Mouse (Mus musculus): ENCODE measurements around the gene Dok3.

The Dok3 gene

DNA sequence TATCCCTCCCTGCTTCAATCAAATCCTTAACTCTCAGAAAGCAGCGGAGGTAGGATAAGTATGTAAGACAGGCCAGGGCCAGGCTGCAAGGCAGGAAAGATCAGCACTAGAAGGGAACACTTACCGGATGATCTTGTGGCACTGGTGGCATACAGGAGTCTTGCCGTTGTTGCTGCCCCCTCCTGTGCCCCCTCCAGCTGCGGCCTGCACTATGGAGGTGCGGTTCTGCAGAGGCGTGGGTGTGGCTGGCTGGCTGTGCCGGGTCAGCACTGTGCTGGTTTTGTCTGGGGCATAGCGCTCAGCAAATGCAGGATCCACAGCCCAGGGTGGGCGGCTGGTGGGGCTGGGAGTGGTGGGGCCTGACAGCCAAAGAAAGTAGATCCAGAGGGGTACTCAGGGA is 23.3 kb downstream of the Dok3 start:
- no peak for DNase-seq

- no peak for DNase-seq
Measured at GRCm38 (mm10) chr13:55504390-55504789, 24.7 kb downstream of the Dok3 start.

- no peak for DNase-seq
Measured at GRCm38 (mm10) chr13:55502405-55502804, 26.7 kb downstream of the Dok3 start.

- DNase-seq, result peak; percentile 74 to 82
Measured at GRCm38 (mm10) chr13:55500575-55500974, 28.5 kb downstream of the Dok3 start.

DNA sequence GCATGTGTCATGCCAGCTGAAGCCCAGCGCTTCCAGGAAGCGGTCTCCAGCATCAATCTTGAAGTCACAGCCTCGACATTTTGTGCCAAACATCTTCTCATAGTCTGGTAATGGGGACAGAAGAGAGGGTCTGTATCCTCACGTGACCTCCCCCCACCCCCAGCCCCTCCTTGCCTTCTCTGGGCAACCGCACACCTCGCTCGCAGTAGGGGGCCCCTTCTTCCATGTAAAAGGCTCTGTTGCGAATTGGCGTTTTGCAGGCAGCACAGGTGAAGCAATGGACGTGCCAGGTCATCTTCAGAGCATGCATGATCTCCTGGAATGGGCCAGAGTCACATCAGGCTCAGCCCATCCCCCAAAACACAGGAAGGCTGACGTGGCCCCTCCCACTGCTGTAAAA is 30.2 kb downstream of the Dok3 start:
- no peak for DNase-seq

GRCm38 (mm10) chr13:55496661-55497060 is 32.4 kb downstream of the Dok3 start:
- no peak for DNase-seq

- no peak for DNase-seq
Measured at GRCm38 (mm10) chr13:55495702-55496101, 33.4 kb downstream of the Dok3 start.

- DNase-seq, result peak; percentile 56 to 66
Measured at GRCm38 (mm10) chr13:55494883-55495621, 34.0 kb downstream of the Dok3 start.

GRCm38 (mm10) chr13:55494257-55494656 is 34.8 kb downstream of the Dok3 start:
- no peak for DNase-seq

DNA sequence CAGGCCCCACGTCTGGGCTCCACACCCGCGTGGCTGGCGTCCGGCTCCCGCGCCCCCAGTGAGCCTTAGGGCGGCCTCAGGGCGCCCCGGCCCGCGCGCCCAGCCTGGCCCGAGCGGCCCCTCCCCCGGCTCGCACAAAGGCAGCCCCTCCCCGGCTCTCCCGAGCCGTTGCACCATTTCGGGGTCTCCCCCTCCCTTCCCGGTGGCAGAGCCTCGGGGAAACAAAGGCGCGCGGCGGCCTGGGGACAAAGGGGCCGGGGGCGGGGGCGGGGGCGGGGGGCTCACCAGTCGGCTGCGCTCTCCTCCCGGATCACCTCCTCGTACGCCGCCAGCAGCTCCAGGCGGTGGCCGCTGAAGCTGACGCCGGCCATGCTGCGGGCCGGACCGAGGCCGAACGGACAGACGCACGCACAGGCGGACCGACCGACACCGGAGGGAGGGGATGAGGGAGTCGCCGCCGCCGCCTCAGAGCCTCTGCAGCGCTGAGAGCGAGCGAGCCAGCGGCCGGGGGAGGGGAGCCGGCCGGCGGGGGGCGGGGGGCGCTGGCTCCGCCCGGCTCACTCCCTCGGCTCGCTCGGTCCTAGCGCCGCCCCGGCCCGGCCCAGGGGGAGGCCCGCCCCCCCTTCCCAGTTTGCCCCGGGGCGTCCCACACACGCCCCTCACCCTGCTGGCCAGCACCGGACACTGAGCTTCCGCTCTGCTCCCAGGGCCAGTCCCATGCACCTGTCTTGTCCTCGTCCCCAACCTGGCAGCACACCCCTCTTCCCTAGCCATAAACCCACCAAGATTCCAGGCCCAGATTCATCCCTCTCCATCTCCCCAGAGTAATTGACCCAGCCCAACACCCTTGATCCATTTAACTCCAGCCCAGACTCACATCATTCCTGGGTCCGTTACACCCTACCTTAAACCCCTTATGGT is 41.3 kb downstream of the Dok3 start, which contains the start of gene Dbn1:
Gene Dbn1 (minus strand): TSS at position 534 of the 921 bp plus-strand sequence.
- DNase-seq, result no peak

DNA sequence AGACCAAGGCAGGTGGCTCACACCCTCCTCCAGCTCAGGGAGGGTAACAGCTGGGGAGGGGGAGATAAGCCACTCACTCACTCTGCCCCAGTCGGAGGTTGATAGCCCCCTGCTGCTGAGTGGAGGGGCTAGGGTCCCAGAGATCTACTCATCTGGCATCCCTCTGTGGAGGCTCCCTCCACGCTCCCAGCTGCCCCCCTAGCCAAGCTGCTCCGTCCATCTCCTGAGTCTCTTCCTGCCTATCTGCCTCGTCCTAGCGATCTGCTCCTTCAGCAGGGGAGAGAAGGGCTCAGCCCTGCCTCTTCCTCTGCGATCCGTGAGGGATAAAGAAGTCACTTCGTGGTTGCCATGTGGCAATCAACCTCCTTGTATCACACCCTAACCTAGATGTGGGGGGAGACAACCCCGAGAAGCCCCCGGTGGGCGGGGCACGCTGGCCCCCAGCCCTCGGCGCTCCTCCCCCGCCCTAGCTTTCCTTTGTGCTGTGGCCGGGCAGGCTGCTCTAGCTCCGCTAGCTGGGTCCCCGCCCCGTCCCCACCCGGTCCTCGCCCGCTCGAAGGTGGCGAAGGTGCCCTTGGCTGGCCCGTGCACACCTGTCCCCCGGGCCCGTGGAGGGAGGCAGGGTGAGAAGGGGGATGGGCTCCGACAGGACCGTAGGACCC is 42.0 kb downstream of the Dok3 start:
- no peak for DNase-seq

- no peak for DNase-seq
Measured at GRCm38 (mm10) chr13:55486029-55486794, 42.9 kb downstream of the Dok3 start.

DNA sequence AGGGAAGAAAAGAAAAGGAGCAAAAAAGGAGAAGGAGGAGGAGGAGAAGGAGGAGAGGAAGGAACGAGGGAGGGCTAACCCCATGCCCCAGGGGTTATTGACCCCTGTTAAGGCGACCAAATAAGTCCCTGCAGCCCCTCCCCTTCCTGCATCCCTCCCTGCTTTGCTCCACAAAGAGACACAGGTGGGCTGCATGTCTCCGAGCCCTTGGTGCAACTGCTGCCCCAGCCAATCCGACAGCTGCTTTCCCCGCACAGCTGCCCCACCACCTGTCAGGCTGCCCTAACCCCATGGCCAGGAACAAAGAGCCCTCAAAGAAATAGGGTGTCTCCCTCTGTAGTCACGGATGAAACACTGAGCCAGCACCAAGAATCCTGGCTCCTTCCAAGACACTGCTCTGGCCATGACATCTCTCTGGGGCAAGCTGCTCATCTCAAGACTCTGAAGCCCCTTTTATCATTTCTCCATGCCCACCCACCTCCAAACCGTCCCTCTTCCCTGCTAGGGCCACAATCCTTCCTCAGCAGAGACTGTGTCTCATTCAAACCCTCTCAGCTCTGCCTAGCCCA is 44.5 kb downstream of the Dok3 start:
- DNase-seq, result no peak

- no peak for DNase-seq
Measured at GRCm38 (mm10) chr13:55483593-55483992, 45.5 kb downstream of the Dok3 start.

DNA sequence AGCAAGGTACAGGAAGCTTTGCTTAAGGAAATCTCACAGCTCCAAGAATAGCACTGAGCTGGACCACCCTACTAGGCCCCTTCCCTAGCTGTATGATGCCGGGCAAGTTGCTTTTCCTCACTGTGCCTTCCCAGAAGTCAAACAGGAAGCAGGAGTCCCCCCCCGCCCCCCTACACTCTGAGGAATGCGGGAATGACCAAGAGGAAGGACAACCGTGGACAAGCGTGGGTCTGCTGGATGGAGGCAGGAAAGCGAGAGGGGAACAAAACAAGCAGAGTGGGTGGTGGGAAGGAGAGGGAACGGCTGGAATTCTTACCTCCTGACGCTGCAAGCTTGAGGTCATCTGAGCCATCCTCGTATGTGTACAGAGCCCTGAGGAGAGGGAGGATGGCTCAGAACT is 46.0 kb downstream of the Dok3 start:
- DNase-seq, result no peak

- DNase-seq, result peak in 1 of 2 experiments; percentile 25
Measured at GRCm38 (mm10) chr13:55482542-55482941, 46.6 kb downstream of the Dok3 start.

- no peak for DNase-seq
Measured at GRCm38 (mm10) chr13:55479929-55480328, 49.2 kb downstream of the Dok3 start.

DNA sequence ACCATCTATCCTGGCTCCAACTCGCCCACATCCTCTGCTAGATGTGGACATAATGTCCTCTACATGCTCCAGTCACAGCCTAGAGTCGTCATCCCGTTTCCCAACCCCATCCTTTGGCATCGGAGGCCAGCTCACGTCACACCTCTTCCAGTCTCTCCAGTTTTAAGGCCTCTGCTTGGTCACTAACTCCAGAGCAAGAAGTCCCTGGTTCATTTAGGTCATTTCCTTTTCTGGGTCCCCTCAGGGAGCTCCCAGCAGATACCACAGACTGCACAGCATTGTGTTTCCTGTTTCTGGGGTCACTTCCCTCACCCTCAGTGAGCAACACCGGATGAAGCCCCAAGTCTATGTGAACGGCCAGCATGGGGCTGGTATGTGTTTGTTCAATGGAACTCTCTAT is 50.1 kb downstream of the Dok3 start:
- no peak for DNase-seq

GRCm38 (mm10) chr13:55478036-55478435 is 51.1 kb downstream of the Dok3 start:
- no peak for DNase-seq

GRCm38 (mm10) chr13:55477492-55477891 is 51.6 kb downstream of the Dok3 start:
- DNase-seq, result no peak

GRCm38 (mm10) chr13:55476256-55476655 is 52.8 kb downstream of the Dok3 start:
- DNase-seq, result no peak

DNA sequence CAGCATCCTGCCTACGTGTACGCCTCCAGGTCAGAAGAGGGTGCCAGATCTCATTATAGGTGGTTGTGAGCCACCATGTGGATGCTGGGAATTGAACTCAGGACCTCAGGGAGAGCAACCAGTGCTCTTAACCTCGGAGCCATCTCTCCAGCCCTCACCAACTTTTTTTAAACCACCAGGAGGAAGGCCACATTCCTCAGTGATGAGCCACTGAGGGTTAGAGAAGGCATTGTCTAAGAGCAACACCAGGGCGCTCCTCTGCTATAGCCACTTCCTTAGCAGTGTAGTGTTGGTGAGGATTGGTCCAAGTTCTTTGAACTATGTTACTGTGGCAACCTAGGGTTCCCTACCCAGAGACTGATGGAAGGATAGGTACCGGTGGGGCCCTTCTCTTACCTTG is 53.3 kb downstream of the Dok3 start:
- no peak for DNase-seq
